Mouse (Mus musculus) midbrain, embryonic 14.5 days (tissue): ENCODE data around the gene Rora. TPM values are rescaled to one million over a fixed set of nuclear protein-coding genes. Genes with fewer than 3 reads are reported as not detected.

Experiments used
- ATAC-seq: fragments of 200-750 bp; cut with Nextera tagmentation; 2 replicates; pipeline ENCODE4 v1.8.0; 2017; ENCODE audit warnings: moderate number of reproducible peaks, moderate library complexity; ENCODE audit not compliant: low FRiP score, low TSS enrichment
- DNase-seq: peaks from one replicate; pipeline ENCODE4 v3.0.0-alpha.2; 2015
- H3K27ac ChIP-seq: fragments of 300-500 bp; sonication (generic); replicated peaks from 2 replicates; pipeline ENCODE4 v1.5.1; 2014; ENCODE audit warnings: mild to moderate bottlenecking, low read depth, low read length, moderate library complexity
- H3K27me3 ChIP-seq: fragments of 300-500 bp; sonication (generic); 2 replicates; pipeline ENCODE4 v1.6.1; 2014; ENCODE audit warnings: low read length, control low read depth, mixed read lengths; ENCODE audit not compliant: control insufficient read depth, insufficient read depth
- H3K36me3 ChIP-seq: fragments of 300-500 bp; sonication (generic); 2 replicates; pipeline ENCODE4 v1.6.1; 2014; ENCODE audit warnings: low read length, control low read depth; ENCODE audit not compliant: control insufficient read depth, insufficient read depth
- H3K4me1 ChIP-seq: fragments of 300-500 bp; sonication (generic); 2 replicates; pipeline ENCODE4 v1.6.1; 2014; ENCODE audit warnings: mild to moderate bottlenecking, antibody characterized with exemption, low read length, control low read depth; ENCODE audit not compliant: control insufficient read depth, insufficient read depth
- H3K4me2 ChIP-seq: fragments of 300-500 bp; sonication (generic); 2 replicates; pipeline ENCODE4 v1.6.1; 2014; ENCODE audit warnings: mild to moderate bottlenecking, low read length, moderate library complexity
- H3K4me3 ChIP-seq: fragments of 300-500 bp; sonication (generic); replicated peaks from 2 replicates; pipeline ENCODE4 v1.5.1; 2014; ENCODE audit warnings: low read depth, low read length
- H3K9ac ChIP-seq: fragments of 300-500 bp; sonication (generic); replicated peaks from 2 replicates; pipeline ENCODE4 v1.6.1; 2014; ENCODE audit warnings: mild to moderate bottlenecking, low read length, moderate library complexity
- H3K9me3 ChIP-seq: fragments of 300-500 bp; sonication (generic); 2 replicates; pipeline ENCODE4 v1.6.1; 2016; ENCODE audit warnings: low read length, control low read depth, mixed read lengths; ENCODE audit not compliant: control insufficient read depth
- polyA plus RNA-seq: library from polyadenylated mRNA; unstranded; fragments of >200 nt; fragmentation: Nextera tagmentation; extraction: Ambion mirVana; gene quantifications from 2 replicates; pipeline ENCODE4 v1.2.1, GENCODE M21; 2014

Gene Rora
- polyA plus RNA-seq, 1 experiment from 2014 or later: 39.1 TPM

GRCm38 (mm10) chr9:69435662-69436061 lies 782.1 kb downstream of the Rora start:
- Histone ChIP-seq H3K27ac (no peak overlapping the region), H3K9me3 (no peaks in the 10 kb centered on the region), H3K9ac (no peak overlapping the region), H3K4me2 (no peak overlapping the region), H3K4me3 (no peak overlapping the region), H3K36me3 (no peaks in the 10 kb centered on the region), H3K27me3 (no peaks in the 10 kb centered on the region), H3K4me1 (peaks cover 18% of the 10 kb centered on the region; the same call in 1 of the 2 replicates)
- ATAC-seq (no peak), DNase-seq (no peak)
